Mouse (Mus musculus): Measurements from ENCODE around the gene Best1. TPM values are rescaled to one million over a fixed set of nuclear protein-coding genes. Genes with fewer than 3 reads are reported as not detected.
A peak's percentile ranks its signal among the peaks of the same experiment; 100 is the strongest.

Gene Best1
- polyA plus RNA-seq, 1 experiment from 2014 or later = 0.50 TPM

DNA sequence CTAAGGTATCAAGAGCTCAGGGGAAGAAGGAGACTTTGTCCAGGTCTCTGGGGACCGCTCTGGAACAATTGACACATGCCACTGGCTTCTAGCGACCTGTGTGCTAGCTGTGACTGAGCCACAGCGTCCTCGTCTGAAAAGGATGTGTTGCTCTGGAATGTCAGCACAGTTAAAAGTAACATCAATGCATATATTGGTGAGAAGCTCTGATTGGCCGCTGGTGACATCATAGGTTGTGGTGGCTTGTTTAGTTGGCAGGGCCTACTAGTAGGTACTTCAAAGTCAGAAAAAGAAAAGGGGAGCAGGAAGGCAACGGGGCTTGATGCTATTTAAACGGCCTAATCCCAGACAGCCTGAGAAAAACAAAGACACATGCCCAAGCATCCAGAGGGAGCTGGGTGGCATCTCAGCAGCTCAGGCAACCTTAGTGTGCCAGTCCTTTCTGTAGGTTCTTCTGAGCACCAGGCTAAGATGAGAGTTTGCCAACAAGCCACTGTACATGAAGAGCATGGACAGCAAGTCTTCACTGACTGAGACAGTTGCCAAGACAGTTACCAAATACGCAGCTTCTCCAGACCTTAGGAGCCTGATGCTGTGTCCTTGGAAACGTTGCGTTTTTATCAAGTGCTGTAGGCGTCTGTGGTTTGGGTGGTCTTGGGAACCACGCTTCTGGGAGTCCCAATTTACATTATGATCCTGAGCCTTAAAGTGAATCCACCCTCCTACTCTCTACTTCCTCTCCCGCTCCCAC lies 2.5 kb downstream of the Best1 start:
- no peaks in the 10 kb centered on the region for H3K27me3 ChIP-seq (replicated peaks)
- no peak overlapping the region for H3K27ac ChIP-seq
- H3K4me3 ChIP-seq (replicated peaks) = no peak overlapping the region
- WGBS = 62% methylated on average over 13 of the region's 13 CpGs
- no peak for ATAC-seq
- no peaks in the 10 kb centered on the region for H3K4me1 ChIP-seq (replicated peaks)
- H3K9me3 ChIP-seq = no peaks in the 10 kb centered on the region
- no peaks in the 10 kb centered on the region for H3K36me3 ChIP-seq
- H3K9ac ChIP-seq = no peak overlapping the region
- no peak overlapping the region for H3K4me2 ChIP-seq (replicated peaks)

DNA sequence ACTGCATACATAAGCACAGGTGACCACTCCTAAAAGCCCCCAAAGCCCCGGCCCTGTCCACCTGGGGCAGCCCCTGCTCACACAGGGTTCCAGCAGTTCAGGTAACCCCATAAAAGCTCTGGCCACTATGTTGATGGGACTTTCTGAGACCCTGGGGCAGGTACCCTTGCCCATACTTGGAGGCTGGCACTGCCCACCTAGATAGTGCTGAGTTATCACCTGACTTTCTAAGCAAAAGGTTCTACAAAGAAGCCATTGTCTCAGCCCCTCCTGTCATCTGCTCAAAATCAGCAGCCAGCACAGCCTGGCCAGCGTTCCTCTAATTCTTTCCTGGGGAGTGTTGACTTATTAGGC lies 3.4 kb downstream of the Best1 start:
- Histone ChIP-seq H3K27ac (no peak overlapping the region), H3K36me3 (no peaks in the 10 kb centered on the region), H3K4me2 (replicated peaks) (no peak overlapping the region), H3K4me1 (replicated peaks) (no peaks in the 10 kb centered on the region), H3K4me3 (replicated peaks) (no peak overlapping the region), H3K9ac (no peak overlapping the region), H3K9me3 (no peaks in the 10 kb centered on the region), H3K27me3 (replicated peaks) (no peaks in the 10 kb centered on the region)
- 67% methylated on average over 2 of the region's 2 CpGs for WGBS
- ATAC-seq = no peak

DNA sequence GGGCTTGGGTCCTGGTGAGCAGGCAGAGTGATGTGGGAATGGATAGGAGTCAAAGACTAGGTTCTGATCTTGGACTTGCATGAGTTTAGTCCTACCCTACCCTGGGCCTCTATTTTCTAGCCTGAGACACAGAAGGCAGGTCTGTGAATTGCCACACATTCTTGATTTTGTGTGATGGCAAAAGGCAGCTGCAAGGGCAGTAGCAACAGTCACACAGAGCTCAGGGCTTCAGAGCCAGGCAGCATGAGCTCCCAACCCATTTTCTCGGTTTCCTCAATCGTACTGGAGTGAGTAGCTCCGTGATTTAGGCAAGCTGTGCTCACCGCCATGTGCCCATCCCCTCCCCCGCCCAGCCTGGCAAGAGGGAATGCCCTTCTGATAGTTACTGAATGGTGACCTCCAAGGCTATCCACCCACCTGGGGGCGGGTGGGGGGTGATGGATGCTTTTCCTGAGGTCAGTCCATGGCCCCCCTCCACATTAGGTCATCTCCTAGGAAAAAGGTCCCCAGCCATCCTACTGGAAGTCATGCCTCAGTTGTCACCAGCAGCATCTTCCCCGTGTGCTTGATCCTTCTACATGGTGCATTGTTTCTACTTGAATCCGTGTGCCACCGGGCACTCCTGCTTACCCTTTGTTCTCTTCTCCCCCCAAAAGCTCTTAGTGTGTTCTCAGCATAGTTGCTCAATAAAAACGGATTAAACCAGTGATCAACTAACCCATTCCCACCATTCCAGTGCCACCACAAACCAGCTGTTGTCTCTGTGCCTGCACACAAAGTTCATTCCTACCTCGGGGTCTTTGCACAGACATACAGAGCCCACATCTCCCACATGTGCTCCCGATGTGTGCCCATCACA lies 4.0 kb downstream of the Best1 start:
- no peak for ATAC-seq

DNA sequence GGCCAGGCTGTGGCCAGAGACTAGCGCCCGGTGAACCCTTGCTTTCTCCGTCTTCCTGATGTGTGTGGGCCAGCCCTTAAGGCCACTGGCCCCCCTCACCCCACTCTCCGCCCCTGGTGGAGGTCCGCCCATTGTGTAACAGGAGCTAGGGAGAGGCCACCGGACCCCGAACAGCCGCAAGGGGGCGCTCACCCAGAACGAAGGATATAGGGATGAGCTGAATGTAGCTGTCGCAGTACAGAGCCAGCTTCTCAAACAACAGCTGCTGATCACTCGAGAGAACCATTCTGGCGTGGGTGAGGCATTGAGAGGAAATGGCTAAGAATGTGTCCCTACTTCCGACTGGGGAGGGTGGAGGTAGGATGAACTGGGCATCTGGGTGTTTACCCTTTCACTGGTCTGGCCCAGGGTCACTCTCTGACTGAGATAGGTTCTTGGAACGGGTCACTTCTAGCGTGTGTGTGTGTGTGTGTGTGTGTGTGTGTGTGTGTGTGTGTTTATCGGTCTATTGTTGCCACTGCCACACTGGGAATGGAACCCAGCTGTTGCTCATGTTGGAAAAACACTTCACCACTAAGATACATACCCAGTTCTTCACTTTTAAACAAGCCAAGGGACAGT lies 8.3 kb downstream of the Best1 start:
- no peak overlapping the region for H3K9ac ChIP-seq
- no peaks in the 10 kb centered on the region for H3K36me3 ChIP-seq
- WGBS = 6% methylated on average over 17 of the region's 17 CpGs
- H3K4me2 ChIP-seq (replicated peaks) = peak overlapping the region; percentile 52
- no peak overlapping the region for H3K27ac ChIP-seq
- H3K4me1 ChIP-seq (replicated peaks) = 0 out of 2 replicates have a peak, but pooled peaks cover 5% of the 10 kb centered on the region
- peak overlapping the region; percentile 10; the same call in 1 of the 2 replicates for H3K4me3 ChIP-seq (replicated peaks)
- peak; percentile 84 for ATAC-seq
- no peaks in the 10 kb centered on the region for H3K27me3 ChIP-seq (replicated peaks)
- no peaks in the 10 kb centered on the region for H3K9me3 ChIP-seq

More for the DNA sequence above, 4.0 kb downstream of the Best1 start:
- Histone ChIP-seq H3K4me1 (replicated peaks) (0 out of 2 replicates have a peak, but pooled peaks cover 4% of the 10 kb centered on the region), H3K27me3 (replicated peaks) (no peaks in the 10 kb centered on the region), H3K27ac (no peak overlapping the region), H3K9ac (no peak overlapping the region), H3K9me3 (no peaks in the 10 kb centered on the region), H3K4me2 (replicated peaks) (no peak overlapping the region), H3K4me3 (replicated peaks) (no peak overlapping the region), H3K36me3 (no peaks in the 10 kb centered on the region)
- WGBS = 72% methylated on average over 12 of the region's 12 CpGs

DNA sequence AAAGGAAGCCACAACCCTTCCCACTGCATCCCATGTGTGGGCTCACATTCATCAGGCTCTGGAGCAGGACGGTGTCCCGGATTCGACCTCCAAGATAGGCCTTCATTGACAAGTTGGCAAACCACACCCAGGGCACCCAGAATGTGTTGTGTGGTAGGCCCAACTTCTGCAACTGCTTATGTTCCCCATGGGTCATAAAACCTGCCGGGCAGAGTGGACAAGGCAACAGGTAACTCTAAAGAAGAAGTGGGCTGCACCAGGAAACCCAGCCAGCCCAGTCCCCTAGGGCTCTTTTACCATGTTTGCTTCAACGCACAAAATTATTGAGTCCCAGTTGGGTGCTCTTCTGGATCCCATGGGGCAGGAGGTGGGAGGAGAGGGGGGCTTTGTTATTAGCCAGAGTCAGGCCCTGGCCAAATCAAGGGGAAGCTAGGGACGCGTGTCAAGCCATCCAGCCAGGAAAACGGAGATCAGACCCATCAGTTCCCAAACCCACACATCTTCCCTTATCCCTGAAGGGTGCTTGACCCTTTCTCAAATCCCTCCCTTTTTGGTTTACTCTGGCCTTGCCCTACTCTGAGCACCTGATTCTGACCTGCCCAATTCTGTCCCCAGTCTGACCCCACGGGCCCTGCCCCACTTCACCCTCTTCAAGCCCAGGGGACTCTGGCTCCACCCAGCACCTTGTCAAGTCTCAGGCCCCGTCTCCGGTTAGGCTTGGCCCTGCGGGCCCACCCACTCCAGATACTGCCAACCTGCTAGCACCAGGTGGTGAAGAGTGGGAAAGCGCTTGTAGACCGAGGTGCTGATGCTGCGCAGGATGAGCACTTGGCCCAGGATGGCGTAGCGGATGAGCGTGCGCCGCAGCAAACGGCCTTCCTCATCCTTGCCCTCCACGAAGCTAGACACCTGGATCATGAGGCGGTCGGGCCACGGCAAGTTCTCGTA lies 9.1 kb downstream of the Best1 start:
- peak; percentile 39 for ATAC-seq
- H3K36me3 ChIP-seq = no peaks in the 10 kb centered on the region
- H3K27ac ChIP-seq = no peak overlapping the region
- H3K9ac ChIP-seq = no peak overlapping the region
- peak overlapping the region; percentile 52 for H3K4me2 ChIP-seq (replicated peaks)
- WGBS = 49% methylated on average over 26 of the region's 26 CpGs
- H3K9me3 ChIP-seq = no peaks in the 10 kb centered on the region
- peak overlapping the region; percentile 10; the same call in 1 of the 2 replicates for H3K4me3 ChIP-seq (replicated peaks)
- H3K27me3 ChIP-seq (replicated peaks) = no peaks in the 10 kb centered on the region
- H3K4me1 ChIP-seq (replicated peaks) = 0 out of 2 replicates have a peak, but pooled peaks cover 5% of the 10 kb centered on the region

DNA sequence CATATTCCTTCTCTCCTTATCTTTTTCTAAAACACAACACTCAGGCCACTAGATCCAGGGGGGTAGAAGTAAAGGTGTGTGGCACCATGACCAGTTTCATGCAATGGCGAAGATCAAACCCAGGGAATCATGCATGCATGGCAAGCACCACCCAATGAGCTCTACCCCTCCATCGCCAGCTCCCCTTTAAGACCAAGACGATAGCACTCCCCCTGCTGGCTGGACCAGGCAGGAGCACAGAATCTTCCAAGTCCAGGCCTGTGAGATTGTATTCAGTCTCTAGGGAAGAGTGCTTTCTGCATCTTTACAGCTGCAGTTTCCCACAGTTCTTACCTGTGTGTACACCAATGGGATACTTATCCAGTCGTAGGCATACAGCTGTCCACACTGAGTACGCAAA lies 10.1 kb downstream of the Best1 start:
- 0 out of 2 replicates have a peak, but pooled peaks cover 5% of the 10 kb centered on the region for H3K4me1 ChIP-seq (replicated peaks)
- H3K27ac ChIP-seq = no peak overlapping the region
- no peak overlapping the region for H3K4me3 ChIP-seq (replicated peaks)
- H3K9me3 ChIP-seq = no peaks in the 10 kb centered on the region
- no peak overlapping the region for H3K4me2 ChIP-seq (replicated peaks)
- no peaks in the 10 kb centered on the region for H3K27me3 ChIP-seq (replicated peaks)
- ATAC-seq = peak; percentile 60
- WGBS = 30% methylated on average over 5 of the region's 5 CpGs
- no peak overlapping the region for H3K9ac ChIP-seq
- no peaks in the 10 kb centered on the region for H3K36me3 ChIP-seq

DNA sequence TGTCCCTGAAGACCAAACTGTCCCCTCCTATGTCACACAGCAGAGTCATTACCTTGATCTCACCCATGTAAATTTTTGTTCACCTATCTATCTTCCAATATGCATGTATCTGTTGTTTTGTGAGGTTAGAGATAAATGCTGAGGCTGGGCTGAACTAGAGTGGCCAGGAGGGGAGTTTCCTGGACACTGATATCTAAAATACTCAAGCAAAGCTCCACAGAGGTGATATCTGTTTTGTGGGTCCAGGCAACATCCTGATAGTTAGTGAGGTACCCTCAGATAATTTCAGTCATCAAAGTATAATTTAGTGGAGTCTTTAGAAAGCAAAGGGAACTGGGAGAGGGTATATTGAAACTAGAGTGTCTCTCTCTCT lies 11.6 kb downstream of the Best1 start:
- Histone ChIP-seq H3K36me3 (peaks cover 7% of the 10 kb centered on the region; the same call in 1 of the 2 replicates), H3K9me3 (no peaks in the 10 kb centered on the region), H3K27me3 (replicated peaks) (no peaks in the 10 kb centered on the region), H3K27ac (no peak overlapping the region), H3K9ac (no peak overlapping the region), H3K4me2 (replicated peaks) (no peak overlapping the region), H3K4me3 (replicated peaks) (no peak overlapping the region), H3K4me1 (replicated peaks) (0 out of 2 replicates have a peak, but pooled peaks cover 5% of the 10 kb centered on the region)
- ATAC-seq = no peak

DNA sequence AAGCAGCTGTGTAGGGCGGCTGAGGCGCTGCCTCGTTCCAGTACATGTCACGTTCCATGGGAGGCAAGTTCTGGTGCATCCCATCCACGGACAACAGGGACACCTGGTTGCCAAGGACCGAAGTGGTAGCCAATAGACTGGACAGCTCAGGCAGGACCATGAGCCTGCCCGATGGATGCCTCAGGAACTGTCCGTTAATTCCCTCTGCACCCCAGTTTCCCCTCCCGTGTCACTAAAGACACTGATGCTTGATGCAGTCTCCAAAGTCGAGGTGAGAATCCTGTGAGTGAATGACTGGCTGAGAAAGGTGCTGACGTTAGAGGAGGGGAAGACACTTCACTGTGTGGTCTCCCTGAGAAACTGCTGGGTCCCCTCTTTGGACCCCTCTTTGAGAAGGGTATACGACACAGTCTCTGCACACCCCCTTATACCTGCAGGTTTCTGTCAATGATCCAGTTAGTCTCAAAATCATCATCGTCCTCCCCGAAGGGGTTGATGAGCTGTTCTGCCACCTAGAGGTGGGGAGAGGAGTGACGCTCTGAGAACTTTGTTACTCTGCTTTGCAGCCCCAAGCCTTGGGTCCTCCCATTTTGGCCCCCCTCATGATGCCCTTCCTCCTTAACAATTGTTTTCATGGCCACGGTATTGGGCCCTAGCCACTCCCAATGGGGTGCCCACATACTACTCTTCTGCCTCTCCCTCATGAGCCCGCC lies 12.1 kb downstream of the Best1 start:
- ATAC-seq = no peak
- 67% methylated on average over 17 of the region's 17 CpGs for WGBS
- no peak overlapping the region for H3K4me2 ChIP-seq (replicated peaks)
- H3K4me1 ChIP-seq (replicated peaks) = peaks cover 10% of the 10 kb centered on the region; the same call in 1 of the 2 replicates
- H3K9ac ChIP-seq = no peak overlapping the region
- no peak overlapping the region for H3K4me3 ChIP-seq (replicated peaks)
- H3K9me3 ChIP-seq = no peaks in the 10 kb centered on the region
- H3K27ac ChIP-seq = no peak overlapping the region
- no peaks in the 10 kb centered on the region for H3K27me3 ChIP-seq (replicated peaks)
- peaks cover 11% of the 10 kb centered on the region; the same call in 1 of the 2 replicates for H3K36me3 ChIP-seq

DNA sequence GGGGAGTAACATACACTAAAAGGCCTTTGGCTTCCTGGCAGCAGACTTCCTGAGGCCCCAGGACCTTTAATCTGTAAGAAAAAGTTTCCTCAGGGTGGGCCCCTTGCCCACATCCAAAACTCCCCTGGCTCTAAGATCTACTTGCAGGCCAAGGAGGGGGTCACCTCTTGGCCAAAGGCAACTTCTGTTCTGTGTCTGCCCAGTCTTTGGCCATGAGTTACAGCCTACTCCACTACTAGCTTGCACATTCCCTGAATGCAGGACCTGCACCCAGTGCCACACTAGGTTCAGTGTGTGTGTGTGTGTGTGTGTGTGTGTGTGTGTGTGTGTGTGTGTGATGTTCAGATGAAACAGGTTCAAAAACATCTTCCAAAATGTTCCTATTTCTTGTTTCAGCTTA lies 13.8 kb downstream of the Best1 start:
- Histone ChIP-seq H3K27ac (no peak overlapping the region), H3K36me3 (peaks cover 15% of the 10 kb centered on the region; the same call in 1 of the 2 replicates), H3K27me3 (replicated peaks) (no peaks in the 10 kb centered on the region), H3K4me2 (replicated peaks) (no peak overlapping the region), H3K4me1 (replicated peaks) (peaks cover 15% of the 10 kb centered on the region), H3K9ac (no peak overlapping the region), H3K4me3 (replicated peaks) (no peak overlapping the region), H3K9me3 (no peaks in the 10 kb centered on the region)
- ATAC-seq = no peak

DNA sequence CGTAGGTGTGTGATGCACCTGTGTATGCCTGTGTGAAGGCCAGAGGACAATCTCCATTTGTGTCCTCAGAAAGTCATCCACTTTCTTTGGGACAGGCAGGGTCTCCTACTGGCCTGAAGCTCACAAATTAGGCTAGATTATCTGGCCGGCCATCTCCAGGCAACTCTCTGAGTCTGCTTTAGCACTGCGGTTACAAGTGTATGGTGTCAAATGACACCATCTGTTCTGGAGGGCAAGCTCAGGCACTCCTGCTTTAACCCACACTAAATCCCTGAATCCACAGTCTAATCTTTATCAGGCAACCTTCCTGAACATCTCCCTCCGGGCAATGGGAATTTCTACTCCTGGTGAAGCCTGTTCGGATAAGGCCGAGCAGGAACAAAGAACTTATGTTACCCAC lies 14.2 kb downstream of the Best1 start:
- Histone ChIP-seq H3K27ac (no peak overlapping the region), H3K9me3 (no peaks in the 10 kb centered on the region), H3K27me3 (replicated peaks) (no peaks in the 10 kb centered on the region), H3K36me3 (peaks cover 15% of the 10 kb centered on the region; the same call in 1 of the 2 replicates), H3K4me3 (replicated peaks) (no peak overlapping the region), H3K4me1 (replicated peaks) (peaks cover 12% of the 10 kb centered on the region), H3K4me2 (replicated peaks) (no peak overlapping the region), H3K9ac (no peak overlapping the region)
- 45% methylated on average over 6 of the region's 6 CpGs for WGBS
- ATAC-seq = no peak

DNA sequence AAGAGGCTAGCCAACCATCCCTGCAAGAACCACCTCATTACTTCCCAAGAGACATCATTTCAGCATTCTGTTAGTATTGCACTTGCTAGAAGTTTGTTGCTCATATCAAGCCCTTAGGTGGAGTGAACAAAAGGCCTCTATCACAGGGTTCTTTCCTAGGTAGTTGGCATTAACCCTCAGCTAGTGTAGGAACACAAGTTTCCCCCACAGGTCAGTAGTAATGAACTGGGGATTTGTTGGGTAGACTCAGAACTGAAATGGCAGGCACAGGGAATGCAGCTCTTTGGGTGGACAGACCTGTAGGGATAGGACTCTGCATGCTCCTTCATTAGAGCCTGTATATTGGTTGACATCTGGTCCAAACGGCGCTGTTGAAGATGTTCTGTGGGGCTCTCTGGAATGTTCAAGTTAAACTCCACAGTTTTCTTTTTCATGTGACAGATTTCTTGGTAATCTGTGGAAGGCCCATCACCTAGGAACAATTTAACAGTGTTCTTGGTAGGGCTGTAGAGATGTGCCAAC lies 15.5 kb downstream of the Best1 start:
- no peak overlapping the region for H3K27ac ChIP-seq
- peaks cover 17% of the 10 kb centered on the region for H3K4me1 ChIP-seq (replicated peaks)
- no peak for ATAC-seq
- no peaks in the 10 kb centered on the region for H3K27me3 ChIP-seq (replicated peaks)
- H3K36me3 ChIP-seq = peaks cover 15% of the 10 kb centered on the region; the same call in 1 of the 2 replicates
- no peak overlapping the region for H3K4me2 ChIP-seq (replicated peaks)
- no peaks in the 10 kb centered on the region for H3K9me3 ChIP-seq
- 92% methylated on average over 2 of the region's 2 CpGs for WGBS
- no peak overlapping the region for H3K9ac ChIP-seq
- no peak overlapping the region for H3K4me3 ChIP-seq (replicated peaks)

Measured in intestine, embryonic 15.5 days (tissue).